Mouse (Mus musculus): ENCODE measurements around the gene Nr6a1. TPM values are rescaled to one million over a fixed set of nuclear protein-coding genes. Genes with fewer than 3 reads are reported as not detected.

Gene Nr6a1
- polyA plus RNA-seq, 1 experiment, result 4.3 TPM

DNA sequence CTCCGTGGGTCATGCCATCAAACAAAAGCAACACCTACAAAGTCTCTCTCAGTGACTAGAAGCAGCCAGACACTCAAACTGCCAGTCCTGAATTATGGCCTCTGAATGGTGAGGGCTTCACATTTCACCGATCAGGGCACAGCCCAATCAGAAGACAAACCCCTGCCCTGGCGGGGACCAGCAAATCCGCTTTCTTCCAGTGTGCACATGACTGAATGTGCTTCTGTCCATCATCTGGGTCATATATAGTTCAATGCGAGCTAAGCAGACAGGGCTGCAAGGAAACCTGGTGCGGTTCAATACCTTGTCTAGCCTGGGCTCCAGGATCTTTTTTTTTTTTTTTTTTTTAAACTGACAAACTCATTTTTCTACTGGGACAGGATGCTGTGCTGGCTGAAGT lies 104.5 kb downstream of the Nr6a1 start:
- Histone ChIP-seq H3K4me3 (replicated peaks; ENCODE audit: control insufficient read depth, low read depth, low read length) (peak overlapping the region; percentile 42), H3K4me1 (ENCODE audit: control insufficient read depth, insufficient read depth, low read length) (no peaks in the 10 kb centered on the region; the same call in none of the 2 replicates), H3K27ac (ENCODE audit: control insufficient read depth, insufficient read depth, low read depth, low read length, poor library complexity) (no peak overlapping the region)
- TF ChIP-seq POLR2A (IDR thresholded peaks at IDR 0.05; ENCODE audit: borderline replicate concordance, control insufficient read depth, low read depth, low read length), result no peak
- TF ChIP-seq CTCF (IDR thresholded peaks at IDR 0.05; ENCODE audit: control insufficient read depth, insufficient read depth, low read length), result no peak
- 3% methylated on average over 6 of the region's 6 CpGs for WGBS

DNA sequence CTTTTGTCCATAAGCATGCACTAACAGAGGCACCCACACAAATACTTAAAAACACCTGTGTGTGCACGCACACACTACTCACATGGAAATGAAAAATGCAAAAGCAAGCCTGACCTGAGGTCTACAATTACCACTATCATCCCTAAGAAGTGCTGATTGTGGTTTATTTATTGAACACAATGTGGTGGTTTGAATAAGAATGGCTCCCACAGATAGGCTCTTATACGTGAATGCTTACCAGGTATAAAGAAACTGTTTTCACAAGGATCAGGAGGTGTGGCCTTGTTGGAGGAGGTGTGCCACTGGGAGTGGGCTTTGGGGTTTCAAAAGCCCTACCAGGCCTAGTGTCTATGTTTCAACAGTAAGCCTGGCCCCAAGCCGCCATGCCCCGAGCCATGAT lies 110.0 kb downstream of the Nr6a1 start:
- WGBS, result 75% methylated on average over 4 of the region's 4 CpGs
- Histone ChIP-seq H3K4me1 (ENCODE audit: control insufficient read depth, insufficient read depth, low read length) (no peaks in the 10 kb centered on the region), H3K27ac (ENCODE audit: control insufficient read depth, insufficient read depth, low read depth, low read length, poor library complexity) (no peak overlapping the region), H3K4me3 (replicated peaks; ENCODE audit: control insufficient read depth, low read depth, low read length) (no peak overlapping the region)
- TF ChIP-seq CTCF (IDR thresholded peaks at IDR 0.05; ENCODE audit: control insufficient read depth, insufficient read depth, low read length) (no peak), POLR2A (IDR thresholded peaks at IDR 0.05; ENCODE audit: borderline replicate concordance, control insufficient read depth, low read depth, low read length) (no peak)

DNA sequence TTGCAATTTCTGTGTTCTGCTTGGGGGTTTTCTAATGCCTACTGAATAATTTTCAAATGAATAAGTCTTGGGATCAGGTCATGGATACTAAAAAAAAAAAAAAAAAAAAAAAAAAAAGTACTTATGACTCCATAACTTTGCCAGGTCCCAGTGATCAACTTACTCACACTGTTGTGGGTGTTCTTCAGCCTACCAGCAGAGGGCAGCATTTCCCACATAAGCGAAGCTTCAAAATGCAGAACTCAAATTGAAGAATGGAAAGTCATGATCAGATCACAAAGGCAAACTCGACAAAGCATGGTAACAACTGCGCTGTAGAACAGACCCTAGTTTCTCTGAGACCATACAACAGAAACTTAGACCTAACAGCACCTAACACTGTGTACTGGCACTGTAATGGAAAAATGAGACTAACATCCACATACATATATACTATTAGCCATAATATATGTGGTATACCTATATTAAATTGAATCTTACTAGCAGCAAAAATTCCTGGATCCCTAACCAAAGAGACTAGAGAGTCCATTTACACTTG lies 130.3 kb downstream of the Nr6a1 start:
- TF ChIP-seq POLR2A (IDR thresholded peaks at IDR 0.05; ENCODE audit: borderline replicate concordance, control insufficient read depth, low read depth, low read length) (no peak), CTCF (IDR thresholded peaks at IDR 0.05; ENCODE audit: control insufficient read depth, insufficient read depth, low read length) (peak; percentile 59)
- Histone ChIP-seq H3K4me3 (replicated peaks; ENCODE audit: control insufficient read depth, low read depth, low read length) (no peak overlapping the region), H3K4me1 (ENCODE audit: control insufficient read depth, insufficient read depth, low read length) (no peaks in the 10 kb centered on the region), H3K27ac (ENCODE audit: control insufficient read depth, insufficient read depth, low read depth, low read length, poor library complexity) (no peak overlapping the region)
- WGBS, result 5% methylated on average over 3 of the region's 3 CpGs

DNA sequence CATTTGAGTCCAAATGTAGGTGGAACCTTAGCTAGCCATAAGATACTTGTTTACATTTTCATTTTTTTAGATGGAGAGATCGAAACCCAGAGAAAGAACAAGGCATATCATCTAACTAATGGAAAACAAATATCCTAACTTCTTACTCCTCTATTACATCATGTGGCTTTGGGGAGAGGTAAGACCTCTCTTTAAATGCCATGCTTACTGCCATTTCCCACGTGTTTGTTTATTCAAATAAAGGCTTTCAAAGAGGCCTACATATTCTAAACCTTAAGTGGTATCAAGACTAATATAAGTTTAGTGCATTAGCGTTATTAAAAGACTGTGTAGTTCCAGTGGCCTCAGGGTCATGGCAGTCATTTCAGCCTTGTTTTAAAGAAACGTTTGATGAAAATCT lies 140.2 kb downstream of the Nr6a1 start:
- H3K27ac ChIP-seq (ENCODE audit: control insufficient read depth, insufficient read depth, low read depth, low read length, poor library complexity), result no peak overlapping the region
- no peak for TF ChIP-seq POLR2A (IDR thresholded peaks at IDR 0.05; ENCODE audit: borderline replicate concordance, control insufficient read depth, low read depth, low read length)
- TF ChIP-seq CTCF (IDR thresholded peaks at IDR 0.05; ENCODE audit: control insufficient read depth, insufficient read depth, low read length), result no peak

DNA sequence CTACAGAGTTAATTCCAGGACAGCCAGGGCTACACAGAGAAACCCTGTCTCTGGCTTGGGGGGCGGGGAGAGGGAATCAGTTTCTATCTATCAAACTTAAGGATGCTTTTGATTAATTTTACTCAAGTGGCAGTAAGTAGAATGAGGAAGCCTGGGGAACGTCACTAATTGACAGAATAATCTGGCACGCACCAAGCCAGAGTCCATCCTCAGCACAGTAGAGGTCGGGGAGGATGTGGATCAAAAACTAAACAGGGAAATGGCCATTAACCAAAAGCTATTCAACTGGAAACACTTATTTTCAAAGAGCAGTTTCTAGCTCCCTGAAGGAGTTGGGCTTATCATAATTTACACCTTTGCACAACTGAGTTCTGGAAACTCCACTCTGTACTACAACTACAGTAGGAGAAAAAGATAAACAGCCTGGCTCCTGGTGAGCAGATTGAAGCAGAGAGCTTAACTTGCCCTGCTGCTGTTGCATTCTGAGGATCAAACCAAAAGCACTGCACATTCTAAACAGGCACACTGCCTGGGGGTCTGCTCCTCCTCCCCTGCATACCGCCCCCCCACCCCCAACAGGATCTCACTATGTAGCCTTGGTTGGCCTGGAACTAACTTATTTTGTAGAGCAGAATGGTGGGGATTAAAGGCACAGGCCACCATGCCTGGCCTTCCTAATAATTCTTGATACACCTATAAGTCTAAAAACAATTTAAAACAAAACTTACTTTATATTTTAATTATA lies 141.1 kb downstream of the Nr6a1 start:
- no peaks in the 10 kb centered on the region for H3K4me1 ChIP-seq (ENCODE audit: control insufficient read depth, insufficient read depth, low read length)
- H3K4me3 ChIP-seq (replicated peaks; ENCODE audit: control insufficient read depth, low read depth, low read length), result no peak overlapping the region
- 79% methylated on average over 5 of the region's 5 CpGs for WGBS
- H3K27ac ChIP-seq (ENCODE audit: control insufficient read depth, insufficient read depth, low read depth, low read length, poor library complexity), result no peak overlapping the region
- TF ChIP-seq POLR2A (IDR thresholded peaks at IDR 0.05; ENCODE audit: borderline replicate concordance, control insufficient read depth, low read depth, low read length) (no peak), CTCF (IDR thresholded peaks at IDR 0.05; ENCODE audit: control insufficient read depth, insufficient read depth, low read length) (no peak)

More for the DNA sequence above, 140.2 kb downstream of the Nr6a1 start:
- 66% methylated on average over 4 of the region's 4 CpGs for WGBS
- H3K4me3 ChIP-seq (replicated peaks; ENCODE audit: control insufficient read depth, low read depth, low read length), result no peak overlapping the region
- H3K4me1 ChIP-seq (ENCODE audit: control insufficient read depth, insufficient read depth, low read length), result no peaks in the 10 kb centered on the region

DNA sequence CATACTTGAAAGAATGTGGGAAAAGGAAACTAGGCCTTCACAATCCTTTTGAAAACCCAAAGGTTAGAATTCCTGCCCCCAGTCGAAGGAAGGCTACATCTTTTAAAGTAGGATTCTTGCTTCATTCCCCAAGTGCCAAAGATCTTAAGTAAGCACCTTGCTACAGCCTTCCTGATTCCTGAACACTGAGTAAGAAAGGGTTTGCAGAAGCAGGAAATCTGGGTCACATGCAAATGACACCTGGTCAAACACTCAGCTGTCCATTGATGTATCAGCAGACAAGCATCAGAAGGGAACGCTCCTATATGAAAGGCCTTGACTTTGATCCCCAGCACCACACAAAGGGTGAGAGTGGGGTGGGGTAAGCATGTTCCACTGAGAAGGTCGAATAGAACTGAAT lies 142.4 kb downstream of the Nr6a1 start:
- no peaks in the 10 kb centered on the region for H3K4me1 ChIP-seq (ENCODE audit: control insufficient read depth, insufficient read depth, low read length)
- no peak for TF ChIP-seq POLR2A (IDR thresholded peaks at IDR 0.05; ENCODE audit: borderline replicate concordance, control insufficient read depth, low read depth, low read length)
- no peak for TF ChIP-seq CTCF (IDR thresholded peaks at IDR 0.05; ENCODE audit: control insufficient read depth, insufficient read depth, low read length)
- 63% methylated on average over 3 of the region's 3 CpGs for WGBS
- no peak overlapping the region for H3K4me3 ChIP-seq (replicated peaks; ENCODE audit: control insufficient read depth, low read depth, low read length)
- H3K27ac ChIP-seq (ENCODE audit: control insufficient read depth, insufficient read depth, low read depth, low read length, poor library complexity), result no peak overlapping the region

DNA sequence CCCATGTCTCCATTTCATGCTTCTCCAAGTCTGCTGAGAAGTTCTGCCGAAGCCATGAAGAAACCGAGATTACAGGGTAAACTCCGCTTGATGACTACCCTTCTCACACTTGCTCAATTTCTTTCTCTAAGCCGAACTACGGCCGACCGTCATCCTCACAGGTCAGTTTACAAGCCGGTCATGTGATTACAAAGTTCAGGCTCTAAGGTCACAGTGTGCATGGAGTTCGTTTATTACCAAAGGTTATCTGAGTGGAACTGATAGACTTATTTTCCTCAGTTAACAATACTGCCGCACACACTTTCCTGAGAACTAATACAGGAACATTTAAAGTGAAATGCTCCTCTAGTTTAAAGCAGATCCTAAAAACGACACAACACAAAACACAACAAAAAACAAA lies 143.1 kb downstream of the Nr6a1 start:
- TF ChIP-seq POLR2A (IDR thresholded peaks at IDR 0.05; ENCODE audit: borderline replicate concordance, control insufficient read depth, low read depth, low read length) (no peak), CTCF (IDR thresholded peaks at IDR 0.05; ENCODE audit: control insufficient read depth, insufficient read depth, low read length) (no peak)
- H3K27ac ChIP-seq (ENCODE audit: control insufficient read depth, insufficient read depth, low read depth, low read length, poor library complexity), result no peak overlapping the region
- 77% methylated on average over 11 of the region's 11 CpGs for WGBS
- no peaks in the 10 kb centered on the region for H3K4me1 ChIP-seq (ENCODE audit: control insufficient read depth, insufficient read depth, low read length)
- H3K4me3 ChIP-seq (replicated peaks; ENCODE audit: control insufficient read depth, low read depth, low read length), result no peak overlapping the region

DNA sequence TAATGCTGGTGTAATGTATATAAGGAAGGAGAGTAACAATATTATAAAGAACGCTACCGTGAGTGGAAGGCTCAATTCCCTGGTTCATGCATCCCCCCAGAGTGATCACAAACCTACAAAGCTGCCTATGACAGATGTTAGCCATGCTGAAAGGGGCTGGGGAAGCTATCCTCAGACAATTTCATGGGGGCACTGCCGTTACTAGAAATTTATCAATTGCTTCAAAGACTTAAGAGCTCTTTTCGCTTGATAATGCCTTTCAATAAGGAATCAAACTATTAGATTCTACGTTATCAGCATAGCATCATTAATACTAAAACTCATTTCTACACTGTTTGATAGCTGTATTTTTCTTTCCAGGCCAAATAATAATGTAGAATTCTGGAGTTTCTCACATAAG lies 144.1 kb downstream of the Nr6a1 start:
- H3K4me1 ChIP-seq (ENCODE audit: control insufficient read depth, insufficient read depth, low read length), result no peaks in the 10 kb centered on the region
- TF ChIP-seq POLR2A (IDR thresholded peaks at IDR 0.05; ENCODE audit: borderline replicate concordance, control insufficient read depth, low read depth, low read length) (no peak), CTCF (IDR thresholded peaks at IDR 0.05; ENCODE audit: control insufficient read depth, insufficient read depth, low read length) (no peak)
- WGBS, result 86% methylated on average over 5 of the region's 5 CpGs
- H3K4me3 ChIP-seq (replicated peaks; ENCODE audit: control insufficient read depth, low read depth, low read length), result no peak overlapping the region
- H3K27ac ChIP-seq (ENCODE audit: control insufficient read depth, insufficient read depth, low read depth, low read length, poor library complexity), result no peak overlapping the region
